Mouse (Mus musculus) midbrain, postnatal 0 days (tissue): ENCODE data around the gene Pde4a. TPM values are rescaled to one million over a fixed set of nuclear protein-coding genes. Genes with fewer than 3 reads are reported as not detected.

Experiments
- ATAC-seq: fragments of 200-750 bp; cut with Nextera tagmentation; 2 replicates; pipeline ENCODE4 v1.8.0; 2017; ENCODE audit warnings: moderate number of reproducible peaks, mild to moderate bottlenecking, moderate TSS enrichment, moderate library complexity; ENCODE audit not compliant: low FRiP score
- DNase-seq: peaks from one replicate; pipeline ENCODE4 v3.0.0-alpha.2; 2015; ENCODE audit warnings: low spot score
- H3K27ac ChIP-seq: fragments of 300-500 bp; sonication (generic); 2 replicates; pipeline ENCODE4 v1.5.1; 2014; ENCODE audit warnings: low read depth, mild to moderate bottlenecking, low read length, mixed read lengths
- H3K27me3 ChIP-seq: fragments of 300-500 bp; sonication (generic); 2 replicates; pipeline ENCODE4 v1.6.1; 2014; ENCODE audit warnings: low read length, control low read depth, mixed read lengths; ENCODE audit not compliant: insufficient read depth
- H3K36me3 ChIP-seq: fragments of 300-500 bp; sonication (generic); 2 replicates; pipeline ENCODE4 v1.6.1; 2014; ENCODE audit warnings: low read length, control low read depth, mixed read lengths; ENCODE audit not compliant: insufficient read depth
- H3K4me1 ChIP-seq: fragments of 300-500 bp; sonication (generic); 2 replicates; pipeline ENCODE4 v1.6.1; 2014; ENCODE audit warnings: mild to moderate bottlenecking, control low read depth, antibody characterized with exemption, low read length, mixed read lengths; ENCODE audit not compliant: insufficient read depth
- H3K4me2 ChIP-seq: fragments of 300-500 bp; sonication (generic); 2 replicates; pipeline ENCODE4 v1.6.1; 2014; ENCODE audit warnings: low read depth, mild to moderate bottlenecking, low read length, mixed read lengths; ENCODE audit not compliant: poor library complexity, severe bottlenecking
- H3K4me3 ChIP-seq: fragments of 300-500 bp; sonication (generic); 2 replicates; pipeline ENCODE4 v1.5.1; 2014; ENCODE audit warnings: low read depth, mild to moderate bottlenecking, low read length, moderate library complexity
- H3K9ac ChIP-seq: fragments of 300-500 bp; sonication (generic); replicated peaks from 2 replicates; pipeline ENCODE4 v1.6.1; 2014; ENCODE audit warnings: mild to moderate bottlenecking, low read length, moderate library complexity, mixed read lengths; ENCODE audit not compliant: poor library complexity, severe bottlenecking
- H3K9me3 ChIP-seq: fragments of 300-500 bp; sonication (generic); 2 replicates; pipeline ENCODE4 v1.6.1; 2016; ENCODE audit warnings: low read length, control low read depth
- CTCF ChIP-seq: IDR thresholded peaks from 2 replicates; pipeline ENCODE4 v1.5.1; 2016; ENCODE audit warnings: antibody characterized with exemption, mild to moderate bottlenecking
- WGBS: fragments of 180-500 bp; shearing (Covaris S2); extraction: QIAGEN DNeasy Blood & Tissue Kit; methylation state at CpG from one replicate; pipeline ENCODE4 v1.1.7; 2014; 5-methylcytosine and 5-hydroxymethylcytosine counted together
- polyA plus RNA-seq: library from polyadenylated mRNA; unstranded; fragments of >200 nt; fragmentation: Nextera tagmentation; extraction: Ambion mirVana; gene quantifications from 2 replicates; pipeline ENCODE4 v1.2.1, GENCODE M21; 2015
- total RNA-seq: library from RNA; depleted of rRNA; stranded (reverse); fragments of >200 nt; gene quantifications from 2 replicates; pipeline ENCODE4 v1.2.3, GENCODE M21; 2014

Pde4a gene
- total and polyA plus RNA-seq, 2 experiments from 2014 or later = 46.5 to 59.8 TPM

DNA sequence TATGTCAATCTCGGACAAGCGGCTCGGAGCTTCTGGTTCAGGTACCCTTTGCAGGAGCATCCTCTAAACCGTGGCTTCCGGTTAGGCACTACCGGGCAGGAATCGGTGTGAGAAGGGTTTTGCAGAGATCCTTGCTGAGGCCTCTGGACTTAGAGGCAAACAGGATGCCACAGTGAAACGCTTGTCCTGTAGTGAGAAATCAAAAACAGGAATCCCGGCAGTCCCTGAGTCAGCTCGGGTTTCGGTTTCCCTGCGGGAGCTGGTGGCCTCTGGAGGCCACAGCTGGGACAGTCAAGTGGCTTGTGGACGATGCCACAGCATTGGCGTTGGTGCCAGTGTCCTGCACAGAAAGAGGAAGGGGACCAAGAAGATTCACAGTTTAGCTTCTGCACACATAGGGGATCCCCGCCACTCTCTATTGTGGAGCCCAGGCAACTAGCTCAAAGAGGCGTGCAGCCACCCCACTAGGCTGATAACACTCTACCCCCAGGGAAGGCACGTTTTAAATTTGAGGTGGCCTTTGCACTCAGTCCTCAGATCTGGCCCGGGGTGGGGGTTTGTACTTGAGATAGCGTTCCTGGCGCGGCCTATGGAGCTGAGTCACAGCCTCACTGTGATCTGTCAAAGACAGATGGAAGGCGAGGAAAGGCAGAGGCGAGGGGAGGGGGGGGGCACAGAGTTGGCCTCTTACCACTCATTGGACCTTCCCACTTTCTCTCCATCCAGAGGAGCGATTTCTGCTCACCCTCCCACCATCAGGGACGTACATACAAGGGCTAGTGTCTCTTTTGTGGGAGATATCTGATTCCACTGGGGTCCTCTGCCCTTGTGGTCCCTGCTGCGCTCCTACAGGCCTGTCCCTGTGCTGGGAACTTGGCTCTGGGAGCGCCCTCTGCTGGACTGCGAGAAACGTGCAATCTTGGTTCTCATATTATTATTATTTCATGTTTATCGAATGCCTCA, 2.9 kb downstream of the Pde4a start:
- H3K9ac ChIP-seq = no peak overlapping the region
- H3K4me2 ChIP-seq = peak overlapping the region; percentile 2; the same call in 1 of the 2 replicates
- 14% methylated on average over 29 of the region's 30 CpGs for WGBS
- peaks cover 45% of the 10 kb centered on the region for H3K27me3 ChIP-seq
- DNase-seq (peak; percentile 60), ATAC-seq (no peak)
- H3K9me3 ChIP-seq = no peaks in the 10 kb centered on the region
- TF ChIP-seq CTCF = peak; percentile 86
- H3K4me3 ChIP-seq = no peak overlapping the region
- no peaks in the 10 kb centered on the region for H3K36me3 ChIP-seq
- 0 out of 2 replicates have a peak overlapping the region, but pooled peaks have one; percentile 3 for H3K27ac ChIP-seq
- peaks cover 3% of the 10 kb centered on the region; the same call in 1 of the 2 replicates for H3K4me1 ChIP-seq

DNA sequence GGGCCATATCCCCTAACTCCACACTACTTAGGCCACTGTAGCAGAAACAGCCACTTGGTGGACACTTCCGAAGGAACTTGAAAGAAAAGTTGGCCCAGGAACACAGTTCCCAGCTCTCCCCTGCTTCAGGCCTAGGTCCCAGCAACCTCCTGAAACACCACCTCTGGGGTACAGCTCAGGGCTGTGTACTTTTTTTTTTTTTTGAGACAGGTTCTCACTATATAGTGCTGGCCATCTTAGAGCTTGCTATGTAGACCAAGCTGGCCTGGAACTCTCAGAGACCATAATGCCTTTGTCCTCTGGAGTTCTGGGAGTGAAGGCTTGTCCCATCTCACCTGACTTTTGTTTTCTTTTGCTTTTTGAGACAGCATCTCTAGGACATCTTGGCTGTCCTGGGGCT, 3.6 kb downstream of the Pde4a start:
- peaks cover 3% of the 10 kb centered on the region; the same call in 1 of the 2 replicates for H3K4me1 ChIP-seq
- H3K9ac ChIP-seq = no peak overlapping the region
- TF ChIP-seq CTCF = no peak
- H3K27me3 ChIP-seq = peaks cover 38% of the 10 kb centered on the region
- ATAC-seq (no peak), DNase-seq (no peak)
- no peaks in the 10 kb centered on the region for H3K9me3 ChIP-seq
- no peak overlapping the region for H3K4me2 ChIP-seq
- no peaks in the 10 kb centered on the region for H3K36me3 ChIP-seq
- WGBS = 26% methylated on average over 1 of the region's 1 CpGs
- no peak overlapping the region for H3K4me3 ChIP-seq
- H3K27ac ChIP-seq = no peak overlapping the region

DNA sequence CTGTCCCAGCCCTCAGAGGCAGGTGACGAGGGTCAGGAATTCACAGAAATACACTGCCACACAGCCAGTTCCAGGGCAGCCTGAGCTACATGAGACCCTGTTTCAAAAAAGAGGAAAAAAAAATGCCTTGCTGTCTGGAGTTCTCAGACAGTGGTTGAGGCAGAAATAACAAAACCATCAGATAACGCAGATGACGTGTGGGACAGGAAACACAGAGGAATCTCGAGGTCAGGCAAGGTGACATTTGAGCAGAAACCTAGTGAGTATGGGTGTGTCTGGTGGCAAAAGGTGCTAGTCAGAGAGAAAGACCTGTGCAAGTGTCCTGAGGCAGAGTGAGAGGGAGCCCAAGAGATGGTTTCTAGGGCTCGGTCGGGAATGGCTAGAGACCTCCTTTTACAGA, 6.8 kb downstream of the Pde4a start:
- DNase-seq (no peak), ATAC-seq (no peak)
- peaks cover 6% of the 10 kb centered on the region for H3K27me3 ChIP-seq
- H3K4me3 ChIP-seq = no peak overlapping the region
- no peak overlapping the region for H3K9ac ChIP-seq
- TF ChIP-seq CTCF = no peak
- H3K4me2 ChIP-seq = no peak overlapping the region
- no peaks in the 10 kb centered on the region for H3K4me1 ChIP-seq
- 71% methylated on average over 6 of the region's 6 CpGs for WGBS
- H3K9me3 ChIP-seq = no peaks in the 10 kb centered on the region
- H3K27ac ChIP-seq = no peak overlapping the region
- H3K36me3 ChIP-seq = no peaks in the 10 kb centered on the region

DNA sequence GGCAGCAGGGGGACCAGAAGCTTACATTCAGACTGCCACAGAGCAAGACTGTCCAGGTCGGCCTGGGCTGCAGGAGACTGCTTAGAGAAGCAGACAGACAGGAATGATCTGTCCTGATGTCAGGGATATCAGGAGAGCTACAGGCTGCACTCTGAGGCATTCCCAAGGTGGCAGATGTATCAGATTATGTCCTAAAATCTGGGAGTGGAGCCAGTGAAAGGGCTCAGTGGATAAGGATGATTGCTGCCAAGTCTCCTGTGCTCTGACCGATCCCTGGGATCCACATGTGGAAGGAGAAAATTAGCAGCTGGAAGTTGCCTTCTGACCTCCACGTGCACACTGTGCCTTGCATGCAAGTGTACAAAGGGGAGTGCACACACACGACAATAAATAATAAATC, 14.9 kb downstream of the Pde4a start:
- no peak for ATAC-seq

DNA sequence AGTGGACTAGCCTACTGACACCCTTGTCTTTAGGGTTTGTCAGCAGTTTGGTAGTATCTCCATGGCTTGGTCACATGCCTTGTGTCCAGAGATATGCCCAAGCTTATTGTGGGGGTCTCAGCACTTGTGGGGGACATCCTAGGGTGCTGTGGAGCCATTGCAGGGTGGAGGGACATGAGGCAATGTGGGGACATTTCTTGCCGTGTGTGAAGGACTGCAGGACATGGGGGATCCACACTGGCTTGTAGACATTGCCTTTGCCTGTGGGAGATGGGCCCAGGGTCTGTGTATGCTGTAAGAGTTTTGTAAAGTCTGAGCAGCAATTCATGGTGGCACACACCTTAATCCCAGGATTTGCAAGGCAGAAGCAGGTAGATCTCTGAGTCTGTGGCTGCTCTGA, 15.3 kb downstream of the Pde4a start:
- TF ChIP-seq CTCF = no peak
- H3K27me3 ChIP-seq = 0 out of 2 replicates have a peak, but pooled peaks cover 19% of the 10 kb centered on the region
- no peaks in the 10 kb centered on the region for H3K36me3 ChIP-seq
- H3K4me1 ChIP-seq = no peaks in the 10 kb centered on the region
- H3K9ac ChIP-seq = no peak overlapping the region
- H3K9me3 ChIP-seq = no peaks in the 10 kb centered on the region
- ATAC-seq (no peak), DNase-seq (no peak)
- H3K4me3 ChIP-seq = no peak overlapping the region
- no peak overlapping the region for H3K4me2 ChIP-seq
- H3K27ac ChIP-seq = no peak overlapping the region
- 82% methylated on average over 1 of the region's 1 CpGs for WGBS

More for the DNA sequence above, 14.9 kb downstream of the Pde4a start:
- Histone ChIP-seq H3K4me1 (no peaks in the 10 kb centered on the region), H3K4me2 (no peak overlapping the region), H3K9me3 (no peaks in the 10 kb centered on the region), H3K4me3 (no peak overlapping the region), H3K27ac (no peak overlapping the region), H3K9ac (no peak overlapping the region), H3K36me3 (no peaks in the 10 kb centered on the region), H3K27me3 (0 out of 2 replicates have a peak, but pooled peaks cover 19% of the 10 kb centered on the region)
- 57% methylated on average over 4 of the region's 4 CpGs for WGBS
- no peak for TF ChIP-seq CTCF
- no peak for DNase-seq
